In genomic region chr4:136206943-136207342, GRCm38 (mm10) we compare ENCODE assay signal across 8 mouse cellular contexts. TPM values are rescaled to one million over a fixed set of nuclear protein-coding genes. Genes with fewer than 3 reads are reported as not detected.
DNase-seq lines count a peak whose midpoint lies in the region; ATAC-seq and TF ChIP-seq lines count a peak whose summit lies in the region.

No protein-coding gene starts in this region.

- DNase-seq in gastrocnemius, postnatal 14 days = peak; percentile 16
- no peak for DNase-seq in gastrocnemius, postnatal 4 days (ENCODE audit: low spot score in 2 of 2)
- no peak for DNase-seq in G1E (ENCODE audit: low spot score)
- DNase-seq in liver, embryonic 14.5 days (ENCODE audit: low read depth in 3 of 3, low spot score in 3 of 3) = no peak
- no peak for DNase-seq in right cerebral cortex, postnatal 4 days
- no peak for DNase-seq in left cerebral cortex, adult 9 months (ENCODE audit: low spot score in 2 of 2)
- DNase-seq in spleen, postnatal 10 days (ENCODE audit: low spot score in 2 of 2) = no peak

- H3K27me3 ChIP-seq in G1E (ENCODE audit: insufficient read depth, low read length) = peaks cover 57% of the 10 kb centered on the region
- peaks cover 27% of the 10 kb centered on the region for H3K27me3 ChIP-seq in heart, embryonic 13.5 days (replicated peaks)
- H3K27me3 ChIP-seq in liver, embryonic 14.5 days (ENCODE audit: control insufficient read depth, insufficient read depth, low read length) = peaks cover 21% of the 10 kb centered on the region

- H3K36me3 ChIP-seq in G1E (replicated peaks) = no peaks in the 10 kb centered on the region
- H3K36me3 ChIP-seq in heart, embryonic 13.5 days = no peaks in the 10 kb centered on the region
- H3K36me3 ChIP-seq in liver, embryonic 14.5 days (replicated peaks; ENCODE audit: control insufficient read depth, insufficient read depth, low read depth) = no peaks in the 10 kb centered on the region

- H3K4me3 ChIP-seq in G1E (ENCODE audit: low read depth, low read length) = peak overlapping the region; percentile 73; the same call in 1 of the 2 replicates
- peak overlapping the region; percentile 78 for H3K4me3 ChIP-seq in heart, embryonic 13.5 days
- peak overlapping the region; percentile 42 to 51 for H3K4me3 ChIP-seq in liver, embryonic 14.5 days (ENCODE audit: insufficient read depth in 1 of 2, low read depth in 2 of 2, low read length in 2 of 2)

- no peak for TF ChIP-seq EP300 in liver, embryonic 14.5 days (IDR thresholded peaks at IDR 0.05; ENCODE audit: low read depth)

- peaks cover 33% of the 10 kb centered on the region for H3K4me1 ChIP-seq in G1E (ENCODE audit: insufficient read depth, low read depth, low read length)
- peaks cover 26% of the 10 kb centered on the region for H3K4me1 ChIP-seq in heart, embryonic 13.5 days
- peaks cover 3 to 14% of the 10 kb centered on the region in 2 experiments for H3K4me1 ChIP-seq in liver, embryonic 14.5 days (replicated peaks; ENCODE audit: control insufficient read depth in 2 of 2, insufficient read depth in 2 of 2, low read length in 1 of 2)

- peak overlapping the region; percentile 88 for H3K9ac ChIP-seq in heart, embryonic 13.5 days
- no peak overlapping the region for H3K9ac ChIP-seq in liver, embryonic 14.5 days (replicated peaks)

- no peaks in the 10 kb centered on the region for H3K9me3 ChIP-seq in G1E (replicated peaks)
- H3K9me3 ChIP-seq in heart, embryonic 13.5 days = no peaks in the 10 kb centered on the region
- no peaks in the 10 kb centered on the region for H3K9me3 ChIP-seq in liver, embryonic 14.5 days (ENCODE audit: control insufficient read depth, low read length)

- H3K4me2 ChIP-seq in heart, embryonic 13.5 days = peak overlapping the region; percentile 100
- peak overlapping the region; percentile 77 for H3K4me2 ChIP-seq in liver, embryonic 14.5 days (ENCODE audit: low read depth)

- TF ChIP-seq CTCF in G1E (IDR thresholded peaks at IDR 0.05; ENCODE audit: low read depth, low read length) = no peak
- no peak for TF ChIP-seq CTCF in liver, embryonic 14.5 days (IDR thresholded peaks at IDR 0.05; ENCODE audit: low read depth)

- intact Hi-C loops in gastrocnemius, postnatal 14 days (cut with DNase I; ENCODE audit: low total_unique reads) = no loop called here

- ATAC-seq in G1E (ENCODE audit: extremely low read depth, insufficient number of reproducible peaks, low FRiP score, poor library complexity, severe bottlenecking) = no peak
- no peak for ATAC-seq in heart, embryonic 13.5 days (ENCODE audit: extremely low read depth, insufficient number of reproducible peaks, low FRiP score, low TSS enrichment)
- no peak for ATAC-seq in liver, embryonic 14.5 days (ENCODE audit: insufficient read depth)

- H3K27ac ChIP-seq in heart, embryonic 13.5 days (replicated peaks) = peak overlapping the region; percentile 59; the same call in 1 of the 2 replicates
- H3K27ac ChIP-seq in liver, embryonic 14.5 days = no peak overlapping the region

- WGBS in heart, embryonic 13.5 days = 13% methylated on average over 6 of the region's 6 CpGs
- 9% methylated on average over 6 of the region's 6 CpGs for WGBS in liver, embryonic 14.5 days (ENCODE audit: insufficient replicate concordance)

RNA-seq across cellular contexts. Expression of gene Asap3, which starts 0.8 kb away (rescaled TPM):
- total RNA-seq in gastrocnemius, postnatal 14 days (2021) = 1 to 10 TPM; 4.0 to 5.9 TPM
- 10 to 100 TPM; 12.2 to 13.4 TPM for total RNA-seq in gastrocnemius, postnatal 4 days (2021)
- total RNA-seq in G1E (2014; fragmentation: Nextera tagmentation) = 0.30 TPM in 1 of 2 replicates, not detected in the other
- 0.05 and 0.06 TPM in 2 replicates for total RNA-seq in G1E (2017)
- 0.04 and 0.05 TPM in 2 replicates for polyA plus RNA-seq in G1E (2012)
- polyA plus RNA-seq in heart, embryonic 13.5 days (2015; fragmentation: Nextera tagmentation; extraction: Ambion mirVana) = 2.6 and 3.4 TPM in 2 replicates
- 1.1 and 1.2 TPM in 2 replicates for polyA plus RNA-seq in liver, embryonic 14.5 days (2012; rRNA removed)
- polyA plus RNA-seq in liver, embryonic 14.5 days (2014; fragmentation: Nextera tagmentation; extraction: Ambion mirVana) = 0.66 and 0.85 TPM in 2 replicates

RNA-seq across cellular contexts. Expression of gene E2f2, which starts 34.7 kb away (rescaled TPM):
- 1 to 10 TPM; 4.0 to 6.5 TPM for total RNA-seq in gastrocnemius, postnatal 14 days (2021)
- total RNA-seq in gastrocnemius, postnatal 4 days (2021) = 10 to 100 TPM; 18.4 to 19.4 TPM
- 29.9 and 70.3 TPM in 2 replicates for total RNA-seq in G1E (2014; fragmentation: Nextera tagmentation)
- 14.1 and 16.3 TPM in 2 replicates for total RNA-seq in G1E (2017)
- 45.6 and 45.9 TPM in 2 replicates for polyA plus RNA-seq in G1E (2012)
- polyA plus RNA-seq in heart, embryonic 13.5 days (2015; fragmentation: Nextera tagmentation; extraction: Ambion mirVana) = 6.2 and 6.6 TPM in 2 replicates
- 38.4 and 40.5 TPM in 2 replicates for polyA plus RNA-seq in liver, embryonic 14.5 days (2012; rRNA removed)
- 50.3 and 53.4 TPM in 2 replicates for polyA plus RNA-seq in liver, embryonic 14.5 days (2014; fragmentation: Nextera tagmentation; extraction: Ambion mirVana)

RNA-seq across cellular contexts. Expression of gene Tcea3, which starts 40.6 kb away (rescaled TPM):
- 100 to 1,000 TPM; 212 to 226 TPM for total RNA-seq in gastrocnemius, postnatal 14 days (2021)
- total RNA-seq in gastrocnemius, postnatal 4 days (2021) = 100 to 1,000 TPM; 149 to 154 TPM
- total RNA-seq in G1E (2014; fragmentation: Nextera tagmentation) (not detected in 2 replicates), G1E (2017) (0.55 and 0.70 TPM in 2 replicates)
- not detected in 2 replicates for polyA plus RNA-seq in G1E (2012)
- 58.8 and 62.7 TPM in 2 replicates for polyA plus RNA-seq in heart, embryonic 13.5 days (2015; fragmentation: Nextera tagmentation; extraction: Ambion mirVana)
- 2.3 and 4.8 TPM in 2 replicates for polyA plus RNA-seq in liver, embryonic 14.5 days (2012; rRNA removed)
- 12.4 and 15.6 TPM in 2 replicates for polyA plus RNA-seq in liver, embryonic 14.5 days (2014; fragmentation: Nextera tagmentation; extraction: Ambion mirVana)

Comparison
In these comparisons a context has a peak if more than half of its experiments do, and no peak if none do; other contexts are left out.
1. RNA of gene Tcea3, which starts 40.6 kb away (total RNA-seq): 212 to 226 TPM in gastrocnemius, postnatal 14 days and 149 to 154 TPM in gastrocnemius, postnatal 4 days; 0.55 to 0.70 TPM in G1E; every median in the first group is over 10 times any median in the second.
2. Peak in every context shown above with its lines, with median percentiles within 50 percentile points of each other: H3K4me3 ChIP-seq.